Mouse (Mus musculus): ENCODE measurements at regions not wholly inside any gene's neighbourhood (a gene's known extent, or its start where the extent isn't known, plus 50 kb on each side); places are given as distances from the start of the nearest gene placed in this dataset.

GRCm38 (mm10) chr13:28709966-28710365 is 243.5 kb downstream of the Sox4 start:
- Histone ChIP-seq H3K9ac (ENCODE audit: low read length) (no peak overlapping the region), H3K27me3 (ENCODE audit: control insufficient read depth, insufficient read depth, low read length) (no peaks in the 10 kb centered on the region), H3K4me3 (ENCODE audit: low read depth, low read length) (no peak overlapping the region), H3K4me1 (replicated peaks; ENCODE audit: control insufficient read depth, insufficient read depth) (no peaks in the 10 kb centered on the region), H3K36me3 (ENCODE audit: control insufficient read depth, insufficient read depth, low read length) (no peaks in the 10 kb centered on the region), H3K4me2 (replicated peaks; ENCODE audit: low read depth) (no peak overlapping the region), H3K27ac (replicated peaks) (no peak overlapping the region), H3K9me3 (ENCODE audit: control insufficient read depth, low read length) (no peaks in the 10 kb centered on the region)
- DNase-seq (ENCODE audit: low spot score) (no peak), ATAC-seq (ENCODE audit: low FRiP score, low TSS enrichment) (no peak)
- TF ChIP-seq EP300 (optimal IDR thresholded peaks at IDR 0.05) (no peak), CTCF (IDR thresholded peaks at IDR 0.05; ENCODE audit: low read depth) (no peak)
- WGBS = 73% methylated on average over 7 of the region's 7 CpGs

DNA sequence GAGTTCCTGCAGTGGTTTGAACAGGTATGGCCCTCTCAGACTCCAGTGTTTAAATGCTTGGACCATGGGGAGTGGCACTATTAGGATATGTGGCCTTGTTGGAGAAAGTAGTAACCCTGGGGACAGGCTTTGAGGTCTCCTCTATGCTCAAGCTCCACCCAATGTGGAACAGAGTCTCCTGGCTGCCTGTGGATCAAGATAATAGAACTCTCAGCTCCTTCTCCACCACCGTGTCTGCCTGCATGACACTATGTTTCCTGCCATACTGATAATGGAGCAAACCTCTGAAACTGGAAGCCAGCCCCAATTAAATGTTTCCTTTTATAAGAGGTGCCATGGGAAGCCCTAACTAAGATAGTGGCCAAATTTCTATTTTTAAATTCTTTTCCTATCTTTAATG is 252.2 kb downstream of the Sox4 start:
- no peak for ATAC-seq (ENCODE audit: low FRiP score, low TSS enrichment)
- H3K4me3 ChIP-seq (ENCODE audit: low read depth, low read length) = no peak overlapping the region
- no peak overlapping the region for H3K9ac ChIP-seq (ENCODE audit: low read length)
- no peaks in the 10 kb centered on the region for H3K4me1 ChIP-seq (replicated peaks; ENCODE audit: control insufficient read depth, insufficient read depth)
- H3K36me3 ChIP-seq (ENCODE audit: control insufficient read depth, insufficient read depth, low read length) = no peaks in the 10 kb centered on the region
- DNase-seq (ENCODE audit: low spot score) = no peak
- TF ChIP-seq CTCF (IDR thresholded peaks at IDR 0.05; ENCODE audit: low read depth) (no peak), EP300 (optimal IDR thresholded peaks at IDR 0.05) (no peak)
- H3K9me3 ChIP-seq (ENCODE audit: control insufficient read depth, low read length) = no peaks in the 10 kb centered on the region
- H3K27ac ChIP-seq (replicated peaks) = no peak overlapping the region
- WGBS = 50% methylated on average over 1 of the region's 1 CpGs
- no peak overlapping the region for H3K4me2 ChIP-seq (replicated peaks; ENCODE audit: low read depth)
- no peaks in the 10 kb centered on the region for H3K27me3 ChIP-seq (ENCODE audit: control insufficient read depth, insufficient read depth, low read length)

DNA sequence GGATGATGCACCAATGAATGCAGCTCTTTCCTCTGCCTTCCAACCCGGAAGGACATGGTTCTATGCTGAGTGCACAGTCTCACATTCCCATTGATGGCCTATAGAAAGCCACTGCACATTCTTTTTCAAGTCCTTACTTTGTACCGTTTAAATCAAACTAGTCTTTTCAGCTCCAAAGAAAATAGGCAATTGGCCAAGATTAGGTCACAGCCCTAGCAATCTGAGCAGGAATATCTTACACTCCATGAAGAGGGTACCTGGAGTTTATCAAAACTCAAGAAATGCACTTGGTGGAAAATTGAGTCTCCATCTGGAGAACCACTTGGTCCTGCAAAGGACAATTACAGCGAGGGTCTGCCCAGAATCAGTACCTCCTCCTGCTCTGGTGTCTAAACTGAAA is 253.4 kb downstream of the Sox4 start:
- Histone ChIP-seq H3K27me3 (ENCODE audit: control insufficient read depth, insufficient read depth, low read length) (no peaks in the 10 kb centered on the region), H3K9me3 (ENCODE audit: control insufficient read depth, low read length) (no peaks in the 10 kb centered on the region), H3K36me3 (ENCODE audit: control insufficient read depth, insufficient read depth, low read length) (no peaks in the 10 kb centered on the region), H3K4me3 (ENCODE audit: low read depth, low read length) (no peak overlapping the region), H3K4me1 (replicated peaks; ENCODE audit: control insufficient read depth, insufficient read depth) (no peaks in the 10 kb centered on the region), H3K27ac (replicated peaks) (no peak overlapping the region), H3K4me2 (replicated peaks; ENCODE audit: low read depth) (no peak overlapping the region), H3K9ac (ENCODE audit: low read length) (no peak overlapping the region)
- 61% methylated on average over 3 of the region's 3 CpGs for WGBS
- DNase-seq (ENCODE audit: low spot score) (no peak), ATAC-seq (ENCODE audit: low FRiP score, low TSS enrichment) (no peak)
- TF ChIP-seq CTCF (IDR thresholded peaks at IDR 0.05; ENCODE audit: low read depth) (no peak), EP300 (optimal IDR thresholded peaks at IDR 0.05) (no peak)

- TF ChIP-seq EP300 (optimal IDR thresholded peaks at IDR 0.05) (no peak), CTCF (IDR thresholded peaks at IDR 0.05; ENCODE audit: low read depth) (no peak)
- H3K4me1 ChIP-seq (replicated peaks; ENCODE audit: control insufficient read depth, insufficient read depth) = no peaks in the 10 kb centered on the region
- no peak overlapping the region for H3K27ac ChIP-seq (replicated peaks)
- no peak overlapping the region for H3K4me3 ChIP-seq (ENCODE audit: low read depth, low read length)
- no peaks in the 10 kb centered on the region for H3K36me3 ChIP-seq (ENCODE audit: control insufficient read depth, insufficient read depth, low read length)
- H3K27me3 ChIP-seq (ENCODE audit: control insufficient read depth, insufficient read depth, low read length) = no peaks in the 10 kb centered on the region
- 76% methylated on average over 4 of the region's 4 CpGs for WGBS
- H3K9ac ChIP-seq (ENCODE audit: low read length) = no peak overlapping the region
- H3K9me3 ChIP-seq (ENCODE audit: control insufficient read depth, low read length) = no peaks in the 10 kb centered on the region
- H3K4me2 ChIP-seq (replicated peaks; ENCODE audit: low read depth) = no peak overlapping the region
- peak; percentile 45; the same call in 1 of the 2 replicates for ATAC-seq (ENCODE audit: low FRiP score, low TSS enrichment)
- no peak for DNase-seq (ENCODE audit: low spot score)
Measured at GRCm38 (mm10) chr13:28699490-28700032, 254.0 kb downstream of the Sox4 start.

- H3K4me2 ChIP-seq (replicated peaks; ENCODE audit: low read depth) = no peak overlapping the region
- H3K27ac ChIP-seq (replicated peaks) = no peak overlapping the region
- H3K4me1 ChIP-seq (replicated peaks; ENCODE audit: control insufficient read depth, insufficient read depth) = no peaks in the 10 kb centered on the region
- DNase-seq (ENCODE audit: low spot score) (no peak), ATAC-seq (ENCODE audit: low FRiP score, low TSS enrichment) (no peak)
- no peaks in the 10 kb centered on the region for H3K27me3 ChIP-seq (ENCODE audit: control insufficient read depth, insufficient read depth, low read length)
- H3K9me3 ChIP-seq (ENCODE audit: control insufficient read depth, low read length) = no peaks in the 10 kb centered on the region
- no peaks in the 10 kb centered on the region for H3K36me3 ChIP-seq (ENCODE audit: control insufficient read depth, insufficient read depth, low read length)
- 55% methylated on average over 12 of the region's 12 CpGs for WGBS
- H3K9ac ChIP-seq (ENCODE audit: low read length) = no peak overlapping the region
- TF ChIP-seq EP300 (optimal IDR thresholded peaks at IDR 0.05) = no peak
- TF ChIP-seq CTCF (IDR thresholded peaks at IDR 0.05; ENCODE audit: low read depth) = no peak
- H3K4me3 ChIP-seq (ENCODE audit: low read depth, low read length) = no peak overlapping the region
Measured at GRCm38 (mm10) chr13:28697796-28698678, 255.5 kb downstream of the Sox4 start.

DNA sequence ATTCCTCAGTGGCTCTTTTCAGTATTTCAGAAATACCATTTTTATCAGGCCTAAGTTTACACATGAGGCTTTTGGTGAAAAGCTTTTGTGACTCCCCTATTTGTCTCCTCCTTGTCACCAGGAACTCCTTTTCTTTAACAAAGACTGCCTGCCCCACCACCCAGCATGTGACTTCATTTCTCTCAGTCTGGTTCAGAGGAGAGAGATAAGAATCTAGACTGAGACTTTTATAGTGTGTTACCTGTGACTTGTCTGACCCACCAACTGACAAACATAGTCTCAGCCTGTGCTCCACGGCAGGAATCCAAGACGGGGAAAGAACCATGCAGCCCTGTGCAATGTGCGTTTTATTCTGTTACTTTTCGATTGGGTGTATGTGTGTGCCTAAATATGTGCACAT is 260.4 kb downstream of the Sox4 start:
- no peaks in the 10 kb centered on the region for H3K4me1 ChIP-seq (replicated peaks; ENCODE audit: control insufficient read depth, insufficient read depth)
- H3K36me3 ChIP-seq (ENCODE audit: control insufficient read depth, insufficient read depth, low read length) = no peaks in the 10 kb centered on the region
- no peak for DNase-seq (ENCODE audit: low spot score)
- H3K9me3 ChIP-seq (ENCODE audit: control insufficient read depth, low read length) = no peaks in the 10 kb centered on the region
- H3K4me2 ChIP-seq (replicated peaks; ENCODE audit: low read depth) = no peak overlapping the region
- no peak overlapping the region for H3K4me3 ChIP-seq (ENCODE audit: low read depth, low read length)
- TF ChIP-seq CTCF (IDR thresholded peaks at IDR 0.05; ENCODE audit: low read depth) (no peak), EP300 (optimal IDR thresholded peaks at IDR 0.05) (no peak)
- no peak overlapping the region for H3K27ac ChIP-seq (replicated peaks)
- no peaks in the 10 kb centered on the region for H3K27me3 ChIP-seq (ENCODE audit: control insufficient read depth, insufficient read depth, low read length)
- no peak for ATAC-seq (ENCODE audit: low FRiP score, low TSS enrichment)
- WGBS = 42% methylated on average over 4 of the region's 4 CpGs
- no peak overlapping the region for H3K9ac ChIP-seq (ENCODE audit: low read length)
